Comparison of ENCODE assay signal across 7 mouse cellular contexts in the genomic region with DNA sequence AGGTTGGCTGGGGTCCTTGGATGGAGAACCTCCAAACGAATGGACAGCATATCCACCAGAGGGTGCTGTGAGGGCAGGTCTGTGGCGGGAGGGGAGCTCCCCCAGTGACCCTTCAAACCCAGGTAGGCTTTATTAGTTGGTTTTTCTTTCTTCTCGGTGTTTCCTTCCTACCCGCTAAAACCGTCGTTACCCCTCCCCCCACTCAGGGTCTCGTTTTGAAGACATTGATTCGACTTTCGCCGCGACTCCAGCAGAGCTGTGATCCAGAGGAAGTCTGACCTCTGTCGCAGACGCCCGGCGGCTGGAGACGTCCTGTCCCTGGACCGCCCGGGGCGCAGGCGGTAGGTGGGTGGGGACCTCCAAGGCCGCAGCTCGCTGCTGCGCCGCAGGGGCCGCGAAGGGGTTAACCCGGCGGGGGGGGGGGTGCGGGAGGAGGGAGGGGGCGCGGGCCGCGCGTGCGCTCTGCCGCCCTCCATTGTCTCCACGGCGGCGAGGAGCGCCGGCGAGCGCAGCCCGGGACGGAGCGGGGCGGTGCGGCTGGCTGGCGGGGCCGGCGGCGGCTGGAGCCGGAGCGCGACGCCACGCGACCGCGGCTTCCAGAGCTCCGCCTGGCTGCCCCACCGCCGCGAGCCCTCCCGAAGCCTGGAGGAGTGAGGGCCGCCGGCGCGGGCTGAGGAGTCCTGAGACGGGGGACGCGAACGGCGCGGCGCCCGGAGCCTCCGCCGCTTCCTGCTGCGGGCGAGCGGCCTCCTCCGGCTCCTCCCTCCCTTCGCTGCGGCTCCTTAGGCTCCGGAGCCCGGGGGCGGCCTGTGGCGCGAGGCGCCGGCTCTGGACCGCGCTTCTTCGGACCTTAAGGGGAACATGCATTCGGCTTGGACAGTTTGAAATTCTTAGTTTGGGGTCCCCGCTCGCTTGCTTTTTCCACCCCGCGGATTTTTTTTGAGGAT. TPM values are rescaled to one million over a fixed set of nuclear protein-coding genes. Genes with fewer than 3 reads are reported as not detected.
DNase-seq lines count a peak whose midpoint lies in the region; ATAC-seq lines count a peak whose summit lies in the region.

TSS of gene Znrf1 (plus strand) at position 67 of the 947 bp plus-strand sequence.

- intact Hi-C loops in left cerebral cortex, postnatal 25 days (cut with DNase I), result loop anchor here (1.0 to 10.0 kb wide), 4 partner anchors 90 to 288 kb away; partner anchors contain the start of gene Zfp1

- ATAC-seq in inflammation-experienced regulatory T-cells, adult 6 months, result peak; percentile 55

- DNase-seq in adrenal gland, adult 18-20 months (ENCODE audit: low spot score in 2 of 2), result peak; percentile 75
- peak; percentile 87 for DNase-seq in embryo, embryonic 10.5 days (ENCODE audit: low spot score)
- DNase-seq in gastrocnemius, postnatal 25 days, result peak; percentile 80
- peak; percentile 63 to 76 for DNase-seq in left cerebral cortex, postnatal 25 days (ENCODE audit: low spot score in 2 of 2)
- DNase-seq in mesoderm, embryonic 11.5 days (ENCODE audit: low read depth, low spot score), result peak; percentile 86
- peak; percentile 83 for DNase-seq in right cerebral cortex, postnatal 4 days

RNA-seq across cellular contexts. Expression of gene Znrf1, which starts in this region (rescaled TPM):
- total RNA-seq in adrenal gland, adult 18-20 months (2021), result 10 to 100 TPM; 31.0 to 36.3 TPM
- total RNA-seq in gastrocnemius, postnatal 25 days (2021), result 10 to 100 TPM; 49.9 to 57.5 TPM
- polyA plus RNA-seq in inflammation-experienced regulatory T-cells, adult 6 months (2017; shearing (Covaris generic)), result 10 to 100 TPM; 12.4 to 58.2 (median 50.7) TPM
- 100 to 1,000 TPM; 166 TPM for total RNA-seq in left cerebral cortex, postnatal 25 days (2021)

Comparison
In these comparisons a context has a peak if more than half of its experiments do, and no peak if none do; other contexts are left out.
1. Peak in every context shown above with its lines: DNase-seq and ATAC-seq.